20 mouse cellular contexts compared by ENCODE assay signal in the genomic region with DNA sequence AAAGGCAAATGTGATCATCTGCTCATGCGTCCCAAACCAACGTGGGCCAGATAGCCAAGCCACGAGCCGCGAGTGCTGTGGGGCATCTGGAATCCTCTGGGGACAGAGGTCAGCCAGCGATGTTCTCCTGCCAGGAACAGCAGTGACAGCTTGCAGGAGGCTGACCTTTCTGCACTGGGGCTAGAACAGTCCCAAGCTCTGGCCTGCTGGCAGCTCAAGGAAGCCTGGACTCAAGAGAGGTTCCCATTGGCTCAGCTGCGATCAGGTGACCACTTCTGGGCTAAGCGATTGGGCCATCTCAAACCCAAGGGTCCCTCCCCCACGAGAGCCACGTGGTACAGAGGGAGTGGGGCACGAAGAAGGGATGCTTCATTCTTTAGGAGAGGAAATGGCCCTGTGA. TPM values are rescaled to one million over a fixed set of nuclear protein-coding genes. Genes with fewer than 3 reads are reported as not detected.
DNase-seq lines count a peak whose midpoint lies in the region; ATAC-seq and TF ChIP-seq lines count a peak whose summit lies in the region.
"Had no signal": no experiment of that assay in that cellular context is flagged by ENCODE, and none has a peak within 500 bp of the region (broad histone marks: within the 10 kb centered on the region; RNA-seq: fewer than 3 reads in every experiment).

No protein-coding gene starts in this region.

- TF ChIP-seq CTCF in kidney, postnatal 0 days (IDR thresholded peaks at IDR 0.05; ENCODE audit: low read depth): no peak
- TF ChIP-seq CTCF in testis, adult 2 months (IDR thresholded peaks at IDR 0.05; ENCODE audit: control insufficient read depth, insufficient read depth, insufficient replicate concordance, low read depth, low read length): no peak

- H3K27ac ChIP-seq in kidney, postnatal 0 days: no peak overlapping the region
- H3K27ac ChIP-seq in testis, adult 2 months (ENCODE audit: control insufficient read depth, insufficient read depth, low read depth, low read length): no peak overlapping the region
- H3K27ac ChIP-seq: layer of hippocampus, adult 2 months; limb, embryonic 15.5 days had no signal

- H3K4me3 ChIP-seq in kidney, postnatal 0 days (replicated peaks; ENCODE audit: low read depth, low read length): no peak overlapping the region
- peak overlapping the region; percentile 77 for H3K4me3 ChIP-seq in testis, adult 2 months (ENCODE audit: control insufficient read depth, low read depth, low read length)
- H3K4me3 ChIP-seq: heart, embryonic 12.5 days; layer of hippocampus, adult 2 months; limb, embryonic 15.5 days; myocyte had no signal

- H3K9ac ChIP-seq in kidney, postnatal 0 days (ENCODE audit: low read depth, low read length): no peak overlapping the region
- H3K9ac ChIP-seq: heart, embryonic 12.5 days; limb, embryonic 15.5 days had no signal

- ATAC-seq in kidney, postnatal 0 days (replicated peaks; ENCODE audit: low FRiP score, low read depth): 0 out of 2 replicates have a peak, but pooled peaks have one; percentile 52
- ATAC-seq: forebrain, embryonic 14.5 days; intestine, embryonic 16.5 days; lung, postnatal 0 days had no signal

- H3K4me1 ChIP-seq in kidney, postnatal 0 days (replicated peaks; ENCODE audit: insufficient read depth, low read length): no peaks in the 10 kb centered on the region
- H3K4me1 ChIP-seq in testis, adult 2 months (ENCODE audit: control insufficient read depth, insufficient read depth, low read length): peaks cover 4% of the 10 kb centered on the region
- H3K4me1 ChIP-seq: heart, embryonic 12.5 days; limb, embryonic 15.5 days had no signal

- TF ChIP-seq POLR2A in testis, adult 2 months (IDR thresholded peaks at IDR 0.05; ENCODE audit: control insufficient read depth, low read depth, low read length): no peak

- WGBS in kidney, postnatal 0 days: 74% methylated on average over 11 of the region's 11 CpGs

- H3K27me3 ChIP-seq in kidney, postnatal 0 days (ENCODE audit: insufficient read depth, low read length): no peaks in the 10 kb centered on the region
- H3K27me3 ChIP-seq in testis, adult 2 months (ENCODE audit: control insufficient read depth, insufficient read depth, low read length): no peaks in the 10 kb centered on the region
- H3K27me3 ChIP-seq: limb, embryonic 15.5 days had no signal

- H3K4me2 ChIP-seq in kidney, postnatal 0 days (ENCODE audit: low read length): no peak overlapping the region
- H3K4me2 ChIP-seq: heart, embryonic 12.5 days; limb, embryonic 15.5 days had no signal

- peak; percentile 61 for DNase-seq in adrenal gland, postnatal 10 days
- no peak for DNase-seq in adrenal gland, adult 8-10 months
- DNase-seq in kidney, postnatal 0 days (ENCODE audit: low spot score): no peak
- DNase-seq in kidney, adult 11 months: no peak
- DNase-seq in testis, postnatal 10 days (ENCODE audit: low spot score): no peak
- DNase-seq in ovary, postnatal 14 days (ENCODE audit: low spot score): no peak
- DNase-seq in right cerebral cortex, postnatal 36 days (ENCODE audit: low spot score in 2 of 2): no peak
- DNase-seq: gastrocnemius, postnatal 10 days; right cerebral cortex, postnatal 14 days; thymus, postnatal 25 days had no signal

- H3K36me3 ChIP-seq in kidney, postnatal 0 days (ENCODE audit: insufficient read depth, low read length): no peaks in the 10 kb centered on the region
- H3K36me3 ChIP-seq in testis, adult 2 months (ENCODE audit: control insufficient read depth, insufficient read depth, low read length): no peaks in the 10 kb centered on the region
- H3K36me3 ChIP-seq: heart, embryonic 12.5 days; limb, embryonic 15.5 days had no signal

- H3K9me3 ChIP-seq in kidney, postnatal 0 days (replicated peaks; ENCODE audit: low read length): no peaks in the 10 kb centered on the region
- H3K9me3 ChIP-seq: heart, embryonic 12.5 days; limb, embryonic 15.5 days had no signal

RNA-seq across cellular contexts. Expression of gene Tfap2c, which starts 58.3 kb away (rescaled TPM):
- not detected for total RNA-seq in adrenal gland, postnatal 10 days (2021)
- total RNA-seq in adrenal gland, adult 8-10 months (2022): not detected
- 0.22 and 0.53 TPM in 2 replicates for polyA plus RNA-seq in kidney, postnatal 0 days (2015; fragmentation: Nextera tagmentation; extraction: Ambion mirVana)
- polyA plus RNA-seq in testis, adult 2 months (2012; rRNA removed): 0.11 and 0.23 TPM in 2 replicates
- total RNA-seq: gastrocnemius, postnatal 10 days; hematopoietic stem cell, adult 5-6 weeks; megakaryocyte-erythroid progenitor cell, adult 5-6 weeks had no signal
- polyA plus RNA-seq: lung, postnatal 0 days; myocyte had no signal
